Mouse (Mus musculus): ENCODE measurements at regions not wholly inside any gene's neighbourhood (a gene's known extent, or its start where the extent isn't known, plus 50 kb on each side); places are given as distances from the start of the nearest gene placed in this dataset.

- WGBS, result 76% methylated on average over 4 of the region's 4 CpGs
These were observed 108.1 kb downstream of the Ndufa10 start for GRCm38 (mm10) chr1:92365366-92366075.

DNA sequence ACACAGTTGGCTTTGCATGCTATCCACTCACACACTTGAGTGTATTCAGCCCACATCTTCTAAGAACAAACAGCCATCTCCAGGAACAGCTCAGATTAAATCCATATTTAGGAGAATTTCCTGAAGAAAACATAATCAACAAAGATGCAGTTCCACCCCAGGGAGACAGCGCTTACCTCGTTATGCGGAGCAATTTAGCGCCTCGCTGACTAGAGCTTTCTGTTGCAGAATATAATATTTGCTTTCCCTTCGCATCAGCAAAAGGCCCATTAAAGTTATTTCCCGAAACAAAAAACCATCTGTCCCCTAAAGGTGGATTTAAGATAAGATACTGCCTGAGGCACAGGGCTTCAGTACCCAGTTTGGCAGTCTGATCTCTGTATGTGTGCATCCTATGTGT, 112.0 kb downstream of the Ndufa10 start:
- Histone ChIP-seq H3K4me2 (replicated peaks) (no peak overlapping the region), H3K36me3 (no peaks in the 10 kb centered on the region), H3K9ac (no peak overlapping the region), H3K27ac (no peak overlapping the region), H3K4me3 (no peak overlapping the region), H3K9me3 (no peaks in the 10 kb centered on the region), H3K4me1 (no peaks in the 10 kb centered on the region), H3K27me3 (no peaks in the 10 kb centered on the region)
- WGBS, result 74% methylated on average over 7 of the region's 7 CpGs
- no peak for ATAC-seq (ENCODE audit: insufficient number of reproducible peaks, insufficient read depth, low FRiP score, low TSS enrichment)

More at GRCm38 (mm10) chr1:92365366-92366075, 108.1 kb downstream of the Ndufa10 start:
- no peaks in the 10 kb centered on the region for H3K27me3 ChIP-seq
- H3K4me1 ChIP-seq, result no peaks in the 10 kb centered on the region
- H3K9ac ChIP-seq, result no peak overlapping the region
- no peaks in the 10 kb centered on the region for H3K9me3 ChIP-seq
- H3K4me2 ChIP-seq (replicated peaks), result no peak overlapping the region
- no peak overlapping the region for H3K4me3 ChIP-seq
- ATAC-seq (ENCODE audit: insufficient number of reproducible peaks, insufficient read depth, low FRiP score, low TSS enrichment), result no peak
- no peaks in the 10 kb centered on the region for H3K36me3 ChIP-seq
- no peak overlapping the region for H3K27ac ChIP-seq

DNA sequence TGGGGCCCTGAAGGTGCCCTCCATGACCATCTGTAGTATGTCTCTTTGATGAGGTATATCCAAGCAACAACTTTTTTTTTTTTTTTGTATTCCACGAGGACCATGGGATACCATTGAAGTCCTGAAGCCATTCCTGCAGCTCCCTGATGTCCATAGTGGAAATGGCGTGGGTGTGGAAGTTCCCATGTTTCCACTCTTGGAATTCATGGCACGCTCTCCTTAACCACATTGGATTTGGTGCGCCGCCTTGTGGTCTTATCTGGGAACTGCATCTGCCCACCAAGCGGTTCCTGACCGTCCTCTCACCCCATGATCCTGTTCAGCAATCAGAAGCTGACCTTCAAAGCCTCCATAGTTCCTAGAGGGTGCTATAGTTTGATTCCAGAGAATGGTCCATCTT, 113.4 kb downstream of the Ndufa10 start:
- Histone ChIP-seq H3K27me3 (no peaks in the 10 kb centered on the region), H3K4me2 (replicated peaks) (no peak overlapping the region), H3K27ac (no peak overlapping the region), H3K4me3 (no peak overlapping the region), H3K4me1 (no peaks in the 10 kb centered on the region), H3K36me3 (no peaks in the 10 kb centered on the region), H3K9ac (no peak overlapping the region), H3K9me3 (no peaks in the 10 kb centered on the region)
- 17% methylated on average over 7 of the region's 7 CpGs for WGBS
- no peak for ATAC-seq (ENCODE audit: insufficient number of reproducible peaks, insufficient read depth, low FRiP score, low TSS enrichment)

DNA sequence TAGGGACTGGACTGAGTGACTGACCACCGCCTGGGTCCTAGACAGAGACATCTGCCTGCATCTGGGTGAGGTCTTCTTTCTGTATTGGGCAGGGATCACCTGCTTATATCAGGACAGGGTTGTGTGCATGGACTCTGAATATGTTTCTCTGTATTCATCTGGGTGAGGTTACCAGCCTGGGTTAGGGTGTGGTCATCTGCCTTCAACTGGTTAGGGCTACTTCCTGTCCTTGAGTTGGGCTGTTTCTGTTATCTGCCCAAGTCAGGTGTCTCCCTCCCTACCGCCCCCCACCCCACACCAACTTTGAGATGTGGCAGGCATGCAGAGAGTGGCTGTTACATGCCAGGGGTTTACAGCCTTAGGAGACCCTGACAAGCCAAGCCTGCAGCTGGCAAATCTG, 114.2 kb downstream of the Ndufa10 start:
- Histone ChIP-seq H3K9ac (no peak overlapping the region), H3K4me1 (no peaks in the 10 kb centered on the region), H3K36me3 (no peaks in the 10 kb centered on the region), H3K27ac (no peak overlapping the region), H3K27me3 (no peaks in the 10 kb centered on the region), H3K4me2 (replicated peaks) (no peak overlapping the region), H3K9me3 (no peaks in the 10 kb centered on the region), H3K4me3 (no peak overlapping the region)
- ATAC-seq (ENCODE audit: insufficient number of reproducible peaks, insufficient read depth, low FRiP score, low TSS enrichment), result no peak
- WGBS, result 98% methylated on average over 2 of the region's 2 CpGs

- WGBS, result 83% methylated on average over 8 of the region's 8 CpGs
- no peak for ATAC-seq (ENCODE audit: insufficient number of reproducible peaks, insufficient read depth, low FRiP score, low TSS enrichment)
- no peak overlapping the region for H3K4me2 ChIP-seq (replicated peaks)
- H3K9ac ChIP-seq, result no peak overlapping the region
- no peaks in the 10 kb centered on the region for H3K4me1 ChIP-seq
- H3K9me3 ChIP-seq, result no peaks in the 10 kb centered on the region
- no peak overlapping the region for H3K4me3 ChIP-seq
- no peaks in the 10 kb centered on the region for H3K36me3 ChIP-seq
- H3K27ac ChIP-seq, result no peak overlapping the region
- no peaks in the 10 kb centered on the region for H3K27me3 ChIP-seq
These were observed 114.8 kb downstream of the Ndufa10 start for GRCm38 (mm10) chr1:92358758-92359287.

GRCm38 (mm10) chr1:92348353-92349005, 125.2 kb downstream of the Ndufa10 start:
- Histone ChIP-seq H3K27me3 (no peaks in the 10 kb centered on the region), H3K9me3 (0 out of 2 replicates have a peak, but pooled peaks cover 3% of the 10 kb centered on the region), H3K36me3 (no peaks in the 10 kb centered on the region), H3K27ac (no peak overlapping the region), H3K4me1 (no peaks in the 10 kb centered on the region), H3K4me2 (replicated peaks) (no peak overlapping the region), H3K4me3 (no peak overlapping the region), H3K9ac (no peak overlapping the region)
- WGBS, result 45% methylated on average over 17 of the region's 17 CpGs
- ATAC-seq (ENCODE audit: insufficient number of reproducible peaks, insufficient read depth, low FRiP score, low TSS enrichment), result no peak

DNA sequence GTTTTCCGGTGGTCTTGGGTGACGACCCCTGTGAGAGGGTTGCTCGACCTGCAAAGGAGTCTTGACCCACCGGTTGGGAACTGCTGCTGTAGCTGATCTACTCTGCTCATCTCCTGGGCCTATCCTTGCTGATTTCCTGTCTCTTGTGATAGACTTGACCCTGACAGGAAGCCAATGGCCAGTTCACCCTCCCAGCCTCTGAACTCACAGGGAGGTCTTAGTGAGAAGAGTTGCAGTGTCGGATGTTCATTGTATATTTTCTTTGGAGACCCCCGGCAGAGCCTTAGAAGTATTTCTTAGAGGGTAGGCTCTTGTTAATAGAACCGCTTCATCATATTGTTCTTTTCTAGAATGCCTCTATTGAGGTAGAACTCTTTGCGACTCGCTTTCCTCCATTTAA, 126.0 kb downstream of the Ndufa10 start:
- no peak overlapping the region for H3K4me2 ChIP-seq (replicated peaks)
- no peak overlapping the region for H3K4me3 ChIP-seq
- H3K36me3 ChIP-seq, result no peaks in the 10 kb centered on the region
- no peaks in the 10 kb centered on the region for H3K27me3 ChIP-seq
- ATAC-seq (ENCODE audit: insufficient number of reproducible peaks, insufficient read depth, low FRiP score, low TSS enrichment), result no peak
- 0 out of 2 replicates have a peak, but pooled peaks cover 3% of the 10 kb centered on the region for H3K9me3 ChIP-seq
- H3K9ac ChIP-seq, result no peak overlapping the region
- 71% methylated on average over 9 of the region's 9 CpGs for WGBS
- no peak overlapping the region for H3K27ac ChIP-seq
- no peaks in the 10 kb centered on the region for H3K4me1 ChIP-seq

DNA sequence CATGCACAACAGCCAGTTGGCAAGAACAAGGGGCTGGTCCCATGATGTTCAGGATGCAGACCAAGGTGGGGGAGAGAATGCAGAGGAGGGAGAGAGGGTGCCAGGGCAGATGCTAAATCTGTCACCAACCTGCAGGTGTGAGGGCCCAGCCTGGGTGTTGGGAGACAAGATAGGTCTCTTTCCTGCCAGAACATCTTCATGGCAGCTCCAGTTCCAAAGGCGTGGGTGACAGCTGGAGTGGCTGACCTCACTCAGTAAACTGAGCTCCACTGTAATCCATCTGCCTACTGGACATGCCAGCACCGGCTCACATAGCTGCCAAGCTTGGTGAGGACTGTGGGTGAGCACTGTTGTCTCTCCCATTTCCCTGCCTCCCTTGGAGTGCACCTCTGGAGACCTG, 129.9 kb downstream of the Ndufa10 start:
- ATAC-seq (ENCODE audit: insufficient number of reproducible peaks, insufficient read depth, low FRiP score, low TSS enrichment), result no peak
- Histone ChIP-seq H3K9me3 (no peaks in the 10 kb centered on the region), H3K9ac (no peak overlapping the region), H3K36me3 (no peaks in the 10 kb centered on the region), H3K4me3 (no peak overlapping the region), H3K27me3 (no peaks in the 10 kb centered on the region), H3K27ac (no peak overlapping the region), H3K4me1 (no peaks in the 10 kb centered on the region), H3K4me2 (replicated peaks) (no peak overlapping the region)
- WGBS, result 77% methylated on average over 2 of the region's 2 CpGs

- Histone ChIP-seq H3K27me3 (no peaks in the 10 kb centered on the region), H3K27ac (no peak overlapping the region), H3K9me3 (no peaks in the 10 kb centered on the region), H3K4me2 (replicated peaks) (no peak overlapping the region), H3K9ac (no peak overlapping the region), H3K4me3 (no peak overlapping the region), H3K36me3 (no peaks in the 10 kb centered on the region), H3K4me1 (no peaks in the 10 kb centered on the region)
- ATAC-seq (ENCODE audit: insufficient number of reproducible peaks, insufficient read depth, low FRiP score, low TSS enrichment), result no peak
- WGBS, result 94% methylated on average over 5 of the region's 5 CpGs
These were observed 130.5 kb downstream of the Ndufa10 start for GRCm38 (mm10) chr1:92343161-92343598.

GRCm38 (mm10) chr1:92341846-92342540, 131.7 kb downstream of the Ndufa10 start:
- ATAC-seq (ENCODE audit: insufficient number of reproducible peaks, insufficient read depth, low FRiP score, low TSS enrichment), result no peak
- WGBS, result 87% methylated on average over 12 of the region's 12 CpGs
- Histone ChIP-seq H3K27ac (no peak overlapping the region), H3K27me3 (no peaks in the 10 kb centered on the region), H3K36me3 (no peaks in the 10 kb centered on the region), H3K4me3 (no peak overlapping the region), H3K4me2 (replicated peaks) (no peak overlapping the region), H3K9ac (no peak overlapping the region), H3K9me3 (no peaks in the 10 kb centered on the region), H3K4me1 (no peaks in the 10 kb centered on the region)

DNA sequence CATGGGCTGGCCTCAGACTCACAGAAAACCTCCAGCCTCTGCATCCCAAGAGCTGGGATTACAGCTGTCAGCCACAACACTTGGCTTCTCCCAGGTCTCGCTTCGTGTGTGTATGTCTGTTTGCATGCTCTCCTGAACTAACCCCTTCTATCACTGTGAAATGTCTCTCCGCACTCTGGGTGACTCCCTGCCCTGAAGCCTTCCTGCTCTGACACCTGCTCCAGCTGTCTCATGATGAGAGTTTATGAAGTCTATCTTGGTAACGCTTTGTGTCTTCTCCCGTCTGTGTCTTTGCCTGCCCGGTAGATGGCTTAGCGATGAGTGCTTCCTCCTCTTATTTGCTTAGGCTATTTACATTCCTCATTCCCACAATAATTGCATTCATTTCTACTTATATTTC, 133.0 kb downstream of the Ndufa10 start:
- Histone ChIP-seq H3K36me3 (no peaks in the 10 kb centered on the region), H3K9me3 (no peaks in the 10 kb centered on the region), H3K9ac (no peak overlapping the region), H3K27ac (no peak overlapping the region), H3K4me3 (no peak overlapping the region), H3K4me1 (no peaks in the 10 kb centered on the region), H3K27me3 (no peaks in the 10 kb centered on the region), H3K4me2 (replicated peaks) (no peak overlapping the region)
- no peak for ATAC-seq (ENCODE audit: insufficient number of reproducible peaks, insufficient read depth, low FRiP score, low TSS enrichment)
- 82% methylated on average over 7 of the region's 7 CpGs for WGBS

DNA sequence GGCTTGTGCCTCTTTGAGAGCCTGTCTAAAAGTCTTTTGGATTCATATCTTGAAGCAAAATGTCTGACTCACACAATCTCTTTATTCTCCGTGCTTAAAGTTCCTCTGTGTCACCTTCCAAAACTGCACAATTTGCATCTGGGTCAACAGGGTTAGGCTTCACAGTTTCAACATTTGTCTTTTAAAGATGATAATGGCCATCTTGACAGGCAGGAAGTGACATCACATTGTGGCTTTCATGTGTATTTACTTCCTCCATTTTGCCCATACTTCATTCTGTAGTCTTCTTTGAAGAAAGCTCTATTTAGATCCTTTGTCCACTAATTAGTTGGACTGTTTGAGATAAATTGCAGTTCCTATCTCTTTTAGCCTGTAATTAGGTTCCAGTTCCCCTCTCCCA, 135.1 kb downstream of the Ndufa10 start:
- Histone ChIP-seq H3K9me3 (no peaks in the 10 kb centered on the region), H3K27me3 (no peaks in the 10 kb centered on the region), H3K4me3 (no peak overlapping the region), H3K4me1 (no peaks in the 10 kb centered on the region), H3K36me3 (no peaks in the 10 kb centered on the region), H3K27ac (no peak overlapping the region), H3K9ac (no peak overlapping the region), H3K4me2 (replicated peaks) (no peak overlapping the region)
- WGBS, result 89% methylated on average over 1 of the region's 1 CpGs
- ATAC-seq (ENCODE audit: insufficient number of reproducible peaks, insufficient read depth, low FRiP score, low TSS enrichment), result no peak

All from embryonic facial prominence, embryonic 12.5 days (tissue).